Mouse (Mus musculus) retina, postnatal 7 days (tissue): ENCODE data around the gene Gm29110.
"Not testable (repeated sequence)": the region's sequence is repeated elsewhere in the genome, so short reads cannot be mapped to it uniquely, and the experiment has no call there.

Experiments used
- DNase-seq: peaks from one replicate; pipeline ENCODE4 v3.0.0-alpha.2; 2012; ENCODE audit warnings: low read depth, low spot score

The Gm29110 gene

GRCm38 (mm10) chrY:74470231-74470630, at the start of gene Gm29110:
Gene Gm29110 (plus strand): TSS chrY:74470531.
- not testable (repeated sequence) for DNase-seq
